Mouse (Mus musculus) spleen, adult 2 months (tissue): Measurements from ENCODE around the gene Egfem1.

Experiments used
- CTCF ChIP-seq: fragments of 200-500 bp; IDR thresholded peaks from 2 replicates; pipeline ENCODE4 v1.5.1; 2011; ENCODE audit warnings: mild to moderate bottlenecking, inconsistent platforms; ENCODE audit not compliant: insufficient read depth, insufficient read length, insufficient replicate concordance; ENCODE audit errors: extremely low read depth
- POLR2A ChIP-seq: fragments of 200-500 bp; IDR thresholded peaks from 2 replicates; pipeline ENCODE4 v1.6.1; 2011; ENCODE audit warnings: low read depth, low read length, inconsistent platforms

DNA sequence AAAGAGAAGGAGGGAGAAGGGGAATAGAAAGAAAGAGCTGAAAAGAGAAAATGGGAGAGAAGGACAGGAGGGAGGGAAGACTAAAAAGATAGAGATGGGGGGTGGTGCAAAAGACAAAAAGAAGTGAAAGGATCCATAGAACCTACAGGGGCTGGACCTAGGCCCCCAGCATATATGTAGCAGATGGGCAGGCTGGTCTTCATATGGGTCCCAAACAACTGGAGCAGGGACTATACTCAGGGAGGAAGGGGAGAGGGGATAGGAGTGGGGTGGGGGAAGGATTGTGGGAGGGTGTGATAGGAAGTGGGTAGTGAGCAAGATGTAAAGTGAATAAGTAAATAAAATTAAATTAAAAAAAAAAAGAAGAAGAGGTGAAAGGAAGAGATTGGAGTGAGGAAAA, 45.2 kb upstream of the Egfem1 start:
- TF ChIP-seq POLR2A (no peak), CTCF (no peak)
